Mouse (Mus musculus) CD8-positive naive resting alpha-beta T cell, adult 57 days (primary cell): Measurements from ENCODE around the gene Ergic2. TPM values are rescaled to one million over a fixed set of nuclear protein-coding genes. Genes with fewer than 3 reads are reported as not detected.

Experiments used
- total RNA-seq: library from RNA; stranded (reverse); gene quantifications from one replicate; pipeline ENCODE4 v1.2.4, GENCODE M21; 2023

The Ergic2 gene
- total RNA-seq = 96.6 TPM

DNA sequence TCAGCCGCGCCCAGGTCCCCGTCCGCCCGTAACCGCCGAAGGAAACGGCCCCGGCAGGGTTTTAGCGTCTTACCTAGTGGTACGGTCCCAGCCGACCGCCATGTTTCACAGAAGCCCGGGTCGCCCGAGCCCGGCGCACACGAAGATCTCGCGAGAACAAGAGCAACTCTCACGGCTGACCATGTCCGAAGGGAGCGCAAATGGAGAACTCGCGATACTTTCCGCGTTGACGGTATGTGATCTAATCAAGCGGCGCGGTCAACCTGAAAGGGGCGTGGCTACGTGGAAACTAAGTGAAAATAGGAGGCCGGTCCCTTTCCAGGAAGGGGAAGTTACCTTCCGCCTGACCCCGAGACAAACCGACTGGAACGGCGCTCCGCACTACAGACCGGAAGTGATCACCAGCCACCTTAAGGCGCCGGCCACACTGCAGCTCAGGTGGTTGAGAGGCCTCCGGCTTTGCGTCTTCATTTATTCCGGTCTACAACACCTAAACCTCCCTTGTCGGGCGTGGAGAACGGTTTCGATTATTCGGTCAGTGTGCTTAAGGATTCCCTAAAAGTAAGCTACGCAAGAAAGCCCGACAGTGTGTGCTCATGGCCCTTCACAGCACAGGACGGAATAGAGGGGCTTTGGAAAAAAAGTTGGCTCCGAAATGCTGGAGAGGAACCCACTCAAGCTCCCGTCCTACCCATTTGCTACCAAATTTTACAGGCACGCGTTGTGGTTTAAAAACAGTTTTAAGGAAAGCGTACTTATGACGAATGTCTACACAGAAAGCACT is at the start of gene Ergic2:
Gene Ergic2 (minus strand): TSS at position 478 of the 784 bp plus-strand sequence.

Other genes starting within 250 kb of the Ergic2 start
- not detected for gene Far2, start 165.1 kb downstream of the Ergic2 start, total RNA-seq
- 0.31 TPM for gene Tmtc1, start 232.0 kb upstream of the Ergic2 start, total RNA-seq